Mouse (Mus musculus) testis, postnatal 10 days (tissue): ENCODE measurements at regions not wholly inside any gene's neighbourhood (a gene's known extent, or its start where the extent isn't known, plus 50 kb on each side); places are given as distances from the start of the nearest gene placed in this dataset.
A peak's percentile ranks its signal among the peaks of the same experiment; 100 is the strongest.

Source experiments
- DNase-seq: peaks from one replicate; pipeline ENCODE4 v3.0.0; 2021; ENCODE audit warnings: low spot score

GRCm38 (mm10) chr11:112889760-112890159 is 107.7 kb downstream of the Sox9 start:
- no peak for DNase-seq

- DNase-seq = no peak
Observed at GRCm38 (mm10) chr11:112897597-112897996, 115.6 kb downstream of the Sox9 start.

- no peak for DNase-seq
Observed at GRCm38 (mm10) chr11:112902618-112903017, 120.6 kb downstream of the Sox9 start.

GRCm38 (mm10) chr11:112910309-112910708 is 128.3 kb downstream of the Sox9 start:
- no peak for DNase-seq

GRCm38 (mm10) chr11:112912875-112913274 is 130.9 kb downstream of the Sox9 start:
- no peak for DNase-seq

- no peak for DNase-seq
Observed at GRCm38 (mm10) chr11:112916923-112917322, 134.9 kb downstream of the Sox9 start.

GRCm38 (mm10) chr11:112920131-112920530 is 138.1 kb downstream of the Sox9 start:
- no peak for DNase-seq

GRCm38 (mm10) chr11:112924577-112924976 is 142.6 kb downstream of the Sox9 start:
- DNase-seq = no peak

GRCm38 (mm10) chr11:112925140-112925539 is 143.1 kb downstream of the Sox9 start:
- no peak for DNase-seq

GRCm38 (mm10) chr11:112926330-112927025 is 144.5 kb downstream of the Sox9 start:
- peak; percentile 48 for DNase-seq

GRCm38 (mm10) chr11:112930186-112930808 is 148.3 kb downstream of the Sox9 start:
- no peak for DNase-seq

GRCm38 (mm10) chr11:112938035-112938434 is 156.0 kb downstream of the Sox9 start:
- DNase-seq = no peak

- DNase-seq = no peak
Observed at GRCm38 (mm10) chr11:112951421-112951820, 169.4 kb downstream of the Sox9 start.

- no peak for DNase-seq
Observed at GRCm38 (mm10) chr11:112952356-112952755, 170.3 kb downstream of the Sox9 start.

GRCm38 (mm10) chr11:112953491-112953890 is 171.5 kb downstream of the Sox9 start:
- no peak for DNase-seq

- DNase-seq = no peak
Observed at GRCm38 (mm10) chr11:112956748-112957440, 174.9 kb downstream of the Sox9 start.

- DNase-seq = no peak
Observed at GRCm38 (mm10) chr11:112959609-112960008, 177.6 kb downstream of the Sox9 start.

- DNase-seq = no peak
Observed at GRCm38 (mm10) chr11:112973286-112973685, 191.3 kb downstream of the Sox9 start.

GRCm38 (mm10) chr11:112974893-112975292 is 192.9 kb downstream of the Sox9 start:
- no peak for DNase-seq

- no peak for DNase-seq
Observed at GRCm38 (mm10) chr11:112976914-112977785, 195.1 kb downstream of the Sox9 start.

GRCm38 (mm10) chr11:112978884-112979283 is 196.9 kb downstream of the Sox9 start:
- DNase-seq = no peak

GRCm38 (mm10) chr11:112979413-112979812 is 197.4 kb downstream of the Sox9 start:
- no peak for DNase-seq
